In the genomic region with DNA sequence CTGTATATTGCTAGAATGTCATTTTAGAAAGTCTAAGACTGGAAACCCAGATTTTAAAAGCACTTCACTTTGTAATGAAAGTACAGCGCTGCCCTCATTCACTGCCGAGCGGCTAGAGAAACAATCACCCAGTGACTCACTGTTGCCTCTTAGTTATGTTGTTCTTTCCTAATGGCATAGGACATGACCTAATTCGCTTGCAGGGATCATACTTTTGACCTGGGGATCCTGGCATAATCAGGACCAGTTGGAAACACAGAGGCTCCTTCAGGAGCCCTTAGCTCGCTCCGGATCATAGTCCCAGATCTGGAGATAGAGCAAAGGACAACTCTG, we compare ENCODE assay signal across 7 mouse cellular contexts. TPM values are rescaled to one million over a fixed set of nuclear protein-coding genes. Genes with fewer than 3 reads are reported as not detected.
DNase-seq lines count a peak whose midpoint lies in the region; ATAC-seq and TF ChIP-seq lines count a peak whose summit lies in the region.

No protein-coding gene starts in this region.

- 0 out of 2 replicates have a peak, but pooled peaks have one; percentile 29 for ATAC-seq in embryonic facial prominence, embryonic 15.5 days (ENCODE audit: insufficient number of reproducible peaks, low FRiP score, low TSS enrichment, low read depth)
- no peak for ATAC-seq in hindbrain, embryonic 12.5 days (ENCODE audit: low FRiP score)
- ATAC-seq in midbrain, embryonic 12.5 days (ENCODE audit: low FRiP score, low read depth) = no peak

- WGBS in liver, adult 2 months = under 1% methylated on average over 6 of the region's 6 CpGs
- WGBS in embryonic facial prominence, embryonic 15.5 days = under 1% methylated on average over 6 of the region's 6 CpGs
- WGBS in hindbrain, embryonic 12.5 days = 0% methylated on average over 6 of the region's 6 CpGs
- 2% methylated on average over 6 of the region's 6 CpGs for WGBS in midbrain, embryonic 12.5 days

- no peak for TF ChIP-seq POLR2A in liver, adult 2 months (IDR thresholded peaks at IDR 0.05; ENCODE audit: extremely low read depth, insufficient read depth, low read length)

- no peaks in the 10 kb centered on the region for H3K4me1 ChIP-seq in liver, adult 2 months (ENCODE audit: control insufficient read depth, insufficient read depth, low read length)
- H3K4me1 ChIP-seq in embryonic facial prominence, embryonic 15.5 days = peaks cover 5% of the 10 kb centered on the region; the same call in 1 of the 2 replicates
- H3K4me1 ChIP-seq in hindbrain, embryonic 12.5 days = peaks cover 15% of the 10 kb centered on the region
- H3K4me1 ChIP-seq in midbrain, embryonic 12.5 days = peaks cover 16% of the 10 kb centered on the region

- no peak overlapping the region for H3K27ac ChIP-seq in liver, adult 2 months (replicated peaks; ENCODE audit: insufficient read depth, low read depth, low read length)
- peak overlapping the region; percentile 45 for H3K27ac ChIP-seq in embryonic facial prominence, embryonic 15.5 days (replicated peaks)
- H3K27ac ChIP-seq in hindbrain, embryonic 12.5 days = peak overlapping the region; percentile 97
- H3K27ac ChIP-seq in midbrain, embryonic 12.5 days (replicated peaks) = peak overlapping the region; percentile 98

- H3K9me3 ChIP-seq in embryonic facial prominence, embryonic 15.5 days (replicated peaks) = no peaks in the 10 kb centered on the region
- H3K9me3 ChIP-seq in hindbrain, embryonic 12.5 days (replicated peaks) = no peaks in the 10 kb centered on the region
- H3K9me3 ChIP-seq in midbrain, embryonic 12.5 days = no peaks in the 10 kb centered on the region

- no peaks in the 10 kb centered on the region for H3K79me2 ChIP-seq in liver, adult 2 months (ENCODE audit: control insufficient read depth, insufficient read depth, low read length)

- peak overlapping the region; percentile 94 for H3K4me2 ChIP-seq in embryonic facial prominence, embryonic 15.5 days (replicated peaks)
- peak overlapping the region; percentile 71 for H3K4me2 ChIP-seq in hindbrain, embryonic 12.5 days (replicated peaks)
- H3K4me2 ChIP-seq in midbrain, embryonic 12.5 days (replicated peaks) = peak overlapping the region; percentile 63

- TF ChIP-seq CTCF in liver, adult 2 months (IDR thresholded peaks at IDR 0.05; ENCODE audit: low read depth, low read length) = no peak

- peak overlapping the region; percentile 64; the same call in 1 of the 2 replicates for H3K4me3 ChIP-seq in liver, adult 2 months (ENCODE audit: insufficient read depth, low read depth, low read length)
- peak overlapping the region; percentile 62 for H3K4me3 ChIP-seq in embryonic facial prominence, embryonic 15.5 days (replicated peaks)
- H3K4me3 ChIP-seq in hindbrain, embryonic 12.5 days = peak overlapping the region; percentile 63
- peak overlapping the region; percentile 62 for H3K4me3 ChIP-seq in midbrain, embryonic 12.5 days

- H3K27me3 ChIP-seq in liver, adult 2 months (ENCODE audit: control insufficient read depth, insufficient read depth, low read length) = peaks cover 13% of the 10 kb centered on the region
- H3K27me3 ChIP-seq in embryonic facial prominence, embryonic 15.5 days = no peaks in the 10 kb centered on the region; the same call in 1 of the 2 replicates
- no peaks in the 10 kb centered on the region for H3K27me3 ChIP-seq in hindbrain, embryonic 12.5 days
- no peaks in the 10 kb centered on the region for H3K27me3 ChIP-seq in midbrain, embryonic 12.5 days

- 0 out of 2 replicates have a peak overlapping the region, but pooled peaks have one; percentile 24 for H3K9ac ChIP-seq in liver, adult 2 months (ENCODE audit: low read depth, low read length)
- H3K9ac ChIP-seq in embryonic facial prominence, embryonic 15.5 days = peak overlapping the region; percentile 42
- H3K9ac ChIP-seq in hindbrain, embryonic 12.5 days = peak overlapping the region; percentile 72
- peak overlapping the region; percentile 83 for H3K9ac ChIP-seq in midbrain, embryonic 12.5 days (replicated peaks)

- peak; percentile 48 for DNase-seq in liver, adult 2 months (ENCODE audit: extremely low read depth, low read depth, low spot score)
- no peak for DNase-seq in liver
- no peak for DNase-seq in thymus, postnatal 0 days (ENCODE audit: low spot score)
- DNase-seq in urinary bladder, postnatal 25 days (ENCODE audit: low spot score) = no peak

- H3K36me3 ChIP-seq in liver, adult 2 months (ENCODE audit: control insufficient read depth, insufficient read depth, low read length) = no peaks in the 10 kb centered on the region
- H3K36me3 ChIP-seq in embryonic facial prominence, embryonic 15.5 days = no peaks in the 10 kb centered on the region
- H3K36me3 ChIP-seq in hindbrain, embryonic 12.5 days = no peaks in the 10 kb centered on the region
- no peaks in the 10 kb centered on the region for H3K36me3 ChIP-seq in midbrain, embryonic 12.5 days

RNA-seq across cellular contexts. Expression of gene Thsd7a, which starts 0.8 kb away (rescaled TPM):
- 0.37 and 1.6 TPM in 2 replicates for total RNA-seq in liver, adult 2 months (2014; rRNA removed)
- polyA plus RNA-seq in liver, adult 2 months (2012; rRNA removed) = 0.13 and 0.22 TPM in 2 replicates
- polyA plus RNA-seq in embryonic facial prominence, embryonic 15.5 days (2015; fragmentation: Nextera tagmentation; extraction: Ambion mirVana) = 4.2 and 5.2 TPM in 2 replicates
- 49.4 and 52.4 TPM in 2 replicates for polyA plus RNA-seq in hindbrain, embryonic 12.5 days (2016; fragmentation: Nextera tagmentation; extraction: Ambion mirVana)
- 39.3 and 41.4 TPM in 2 replicates for polyA plus RNA-seq in midbrain, embryonic 12.5 days (2016; fragmentation: Nextera tagmentation; extraction: Ambion mirVana)
- 0.51 and 0.53 TPM in 2 replicates for polyA plus RNA-seq in thymus, postnatal 0 days (2015; fragmentation: Nextera tagmentation; extraction: Ambion mirVana)

Comparison
In these comparisons a context has a peak if more than half of its experiments do, and no peak if none do; other contexts are left out.
1. H3K9ac ChIP-seq: peak in every context shown above with its lines; median percentile 83 in midbrain, embryonic 12.5 days; 72 in hindbrain, embryonic 12.5 days; 42 in embryonic facial prominence, embryonic 15.5 days; 24 in liver, adult 2 months.